Mouse (Mus musculus) urinary bladder, postnatal 4 days (tissue): ENCODE data around the gene Eif3b.
A peak's percentile ranks its signal among the peaks of the same experiment; 100 is the strongest.
"Not testable (repeated sequence)": the region's sequence is repeated elsewhere in the genome, so short reads cannot be mapped to it uniquely, and the experiment has no call there.

Experiments used
- DNase-seq, 2 experiments: peaks; one replicate each; pipeline ENCODE4 v3.0.0; 2021 to 2022; ENCODE audit warnings: low spot score in 2 of 2

The Eif3b gene

DNA sequence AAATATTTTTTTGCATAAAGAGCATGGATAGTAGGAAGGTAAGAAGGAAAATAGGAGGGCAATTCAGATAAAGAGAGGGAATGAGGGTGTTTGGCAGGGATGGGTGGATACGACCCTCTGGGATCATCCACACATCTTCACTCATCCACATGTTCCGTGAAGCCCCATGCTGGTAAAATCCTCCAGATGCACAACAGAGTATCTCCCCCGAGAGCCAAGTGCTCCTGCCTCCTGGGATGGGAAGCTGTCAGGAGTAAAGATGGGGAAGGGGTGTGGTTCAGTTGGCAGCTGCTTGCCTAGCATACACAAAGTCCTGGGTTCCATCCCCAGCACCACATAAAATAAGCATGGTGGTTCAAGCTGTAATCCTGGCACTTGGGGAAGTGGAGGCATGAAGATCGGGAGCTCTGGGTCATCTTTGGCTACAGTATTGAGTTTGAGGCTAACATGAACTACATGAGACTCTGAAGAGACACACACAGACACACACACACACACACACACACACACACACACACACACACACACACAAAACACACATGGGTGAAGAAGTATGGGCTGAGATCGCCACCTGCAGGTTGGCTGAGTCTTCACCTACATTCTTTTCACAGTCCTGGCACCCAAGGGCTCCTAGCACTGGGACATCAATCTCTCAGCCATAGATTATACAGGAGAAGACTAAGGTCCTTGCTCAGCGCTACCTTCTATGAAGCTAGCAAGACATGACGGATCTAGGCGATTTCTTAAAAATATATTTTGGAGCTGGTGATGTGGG, 22.8 kb upstream of the Eif3b start:
- no peak for DNase-seq

DNA sequence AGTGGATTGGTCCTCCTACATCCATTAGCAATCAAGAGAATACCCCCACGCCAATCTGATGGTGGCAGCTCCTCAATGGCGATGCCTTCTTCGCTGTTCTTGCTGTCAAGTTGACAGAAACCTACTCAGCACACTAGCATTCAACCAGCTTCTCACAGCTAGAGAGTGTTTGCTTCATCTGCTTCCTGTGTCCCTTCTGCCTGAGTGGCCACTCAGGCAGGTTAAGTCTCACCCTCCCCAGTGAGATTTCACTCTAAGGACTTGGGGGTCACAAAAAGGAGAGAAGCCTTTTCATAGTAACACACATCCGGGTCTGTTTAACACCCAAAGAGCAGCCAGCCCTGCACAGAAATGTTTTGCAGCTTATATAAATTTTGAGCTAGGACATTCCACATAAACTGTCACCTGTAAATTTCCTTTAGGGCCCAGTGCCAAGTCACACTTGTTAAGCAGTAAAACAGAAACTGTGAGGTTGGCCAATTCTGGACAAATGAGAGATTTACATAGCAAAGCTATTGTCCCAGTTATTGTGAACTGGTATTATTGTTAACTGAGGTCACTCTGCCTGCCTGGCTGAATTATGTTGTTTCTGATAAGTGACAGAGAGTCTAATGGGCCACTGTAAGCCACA, 16.4 kb upstream of the Eif3b start:
- DNase-seq = no peak

DNA sequence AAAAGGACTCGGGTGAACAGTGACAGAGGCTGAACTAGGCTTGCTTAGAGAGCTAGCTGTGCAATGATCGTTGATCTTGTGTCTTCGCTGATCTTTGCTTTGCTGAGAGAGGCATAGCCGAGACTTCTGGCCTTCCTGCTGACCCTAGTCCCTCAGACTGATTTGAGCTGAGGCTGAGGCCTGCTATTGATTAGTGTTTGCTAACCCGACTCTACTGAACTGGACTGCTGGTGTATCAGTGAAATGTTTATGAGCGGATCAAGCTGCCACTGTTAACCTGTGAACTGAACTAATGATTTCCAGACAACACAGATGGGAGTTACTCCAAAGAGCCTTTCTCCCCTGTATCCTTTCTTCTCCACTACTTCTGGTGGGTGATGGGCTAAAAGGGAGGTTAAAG, 14.0 kb upstream of the Eif3b start:
- no peak for DNase-seq

DNA sequence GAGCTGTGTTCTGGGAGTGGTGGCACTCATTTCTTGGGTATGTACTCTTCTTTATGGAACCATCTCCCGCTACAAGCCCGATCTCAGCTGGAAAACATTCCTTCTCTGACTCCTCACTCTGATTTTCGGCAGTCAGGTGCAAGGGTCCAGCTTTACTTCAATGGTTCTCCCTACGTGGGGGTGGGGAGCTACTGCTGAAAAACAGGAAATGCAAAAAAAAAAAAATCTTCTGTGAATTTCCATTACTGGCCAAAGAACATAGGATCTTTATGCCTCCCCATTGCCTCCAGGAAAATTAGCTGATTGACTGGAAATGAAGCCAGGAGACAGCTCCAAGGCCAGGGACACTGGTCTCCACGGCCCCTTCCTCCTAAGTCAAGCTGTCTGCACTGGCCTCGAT, 12.5 kb upstream of the Eif3b start:
- no peak for DNase-seq

DNA sequence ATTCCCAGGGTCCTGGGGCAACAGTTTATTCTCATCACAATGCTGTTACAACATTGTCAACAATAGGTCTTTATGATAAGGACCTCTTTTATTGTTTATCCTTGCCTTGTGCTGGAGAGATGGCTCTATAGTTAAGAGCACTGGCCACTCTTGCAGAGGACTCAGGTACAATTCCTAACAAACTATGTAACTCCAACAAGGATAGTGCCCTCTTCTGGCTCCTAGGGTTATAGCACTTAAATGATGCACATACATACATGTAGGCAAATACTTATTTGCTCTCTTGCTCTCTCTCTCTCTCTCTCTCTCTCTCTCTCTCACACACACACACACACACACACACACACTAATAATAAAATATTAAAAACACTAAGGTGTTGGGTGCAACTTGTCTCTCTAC, 10.3 kb upstream of the Eif3b start:
- DNase-seq = no peak

DNA sequence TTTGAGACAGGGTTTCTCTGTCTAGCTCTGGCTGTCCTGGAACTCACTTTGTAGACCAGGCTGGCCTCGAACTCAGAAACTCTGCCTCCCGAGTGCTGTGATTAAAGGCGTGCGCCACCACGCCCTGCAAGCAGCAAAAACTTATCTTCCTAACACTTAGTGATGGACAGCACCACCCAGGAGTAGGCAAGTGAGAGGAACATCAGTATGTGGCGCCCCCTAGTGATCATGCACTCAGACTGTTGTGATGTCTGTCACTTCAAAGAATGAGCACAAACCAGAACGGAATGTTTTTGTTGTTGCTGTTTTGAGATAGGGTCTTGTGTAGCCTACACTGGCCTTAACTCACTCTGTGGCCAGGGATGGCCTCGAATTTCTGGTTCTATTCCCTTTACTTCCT, 7.8 kb upstream of the Eif3b start:
- DNase-seq = peak in 1 of 2 experiments; percentile 63

DNA sequence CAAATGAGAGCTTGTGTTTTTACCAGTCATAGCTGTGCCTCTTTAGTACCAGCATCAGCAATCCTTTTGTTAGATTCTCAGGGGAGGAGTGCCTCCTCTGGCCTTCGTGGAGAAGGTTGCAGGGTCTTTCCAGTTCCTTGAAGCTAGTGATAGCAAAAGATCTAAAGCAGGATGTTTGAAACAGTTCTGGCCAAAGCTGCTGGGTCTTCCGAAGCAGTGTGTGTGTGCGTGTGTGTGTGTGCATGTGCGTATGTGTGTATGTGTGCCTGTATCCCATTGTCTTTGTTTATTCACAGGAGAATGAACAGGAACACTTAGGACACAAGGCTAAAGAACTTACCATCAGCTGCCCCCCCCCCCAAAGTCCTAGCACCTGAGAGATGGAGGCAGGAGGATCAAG, 4.5 kb upstream of the Eif3b start:
- no peak for DNase-seq

DNA sequence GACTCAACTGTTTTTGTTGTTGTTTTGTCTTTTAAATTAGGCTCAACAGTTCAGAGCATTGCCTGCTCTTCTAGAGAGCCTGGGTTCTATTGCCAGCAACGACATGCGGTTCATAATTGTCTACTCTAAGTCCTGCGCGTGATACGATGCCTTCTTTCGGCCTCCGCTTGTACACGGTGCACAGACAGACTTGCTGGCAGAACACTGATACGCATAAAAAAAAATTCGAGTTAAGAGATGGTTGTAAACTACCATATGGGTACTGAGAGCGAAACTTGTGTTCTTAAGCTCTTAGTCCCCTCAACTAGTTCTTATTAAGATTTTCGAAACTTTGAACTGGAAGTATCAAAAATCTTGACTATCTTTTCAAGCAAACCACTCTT, 1.0 kb upstream of the Eif3b start:
- DNase-seq = no peak

DNA sequence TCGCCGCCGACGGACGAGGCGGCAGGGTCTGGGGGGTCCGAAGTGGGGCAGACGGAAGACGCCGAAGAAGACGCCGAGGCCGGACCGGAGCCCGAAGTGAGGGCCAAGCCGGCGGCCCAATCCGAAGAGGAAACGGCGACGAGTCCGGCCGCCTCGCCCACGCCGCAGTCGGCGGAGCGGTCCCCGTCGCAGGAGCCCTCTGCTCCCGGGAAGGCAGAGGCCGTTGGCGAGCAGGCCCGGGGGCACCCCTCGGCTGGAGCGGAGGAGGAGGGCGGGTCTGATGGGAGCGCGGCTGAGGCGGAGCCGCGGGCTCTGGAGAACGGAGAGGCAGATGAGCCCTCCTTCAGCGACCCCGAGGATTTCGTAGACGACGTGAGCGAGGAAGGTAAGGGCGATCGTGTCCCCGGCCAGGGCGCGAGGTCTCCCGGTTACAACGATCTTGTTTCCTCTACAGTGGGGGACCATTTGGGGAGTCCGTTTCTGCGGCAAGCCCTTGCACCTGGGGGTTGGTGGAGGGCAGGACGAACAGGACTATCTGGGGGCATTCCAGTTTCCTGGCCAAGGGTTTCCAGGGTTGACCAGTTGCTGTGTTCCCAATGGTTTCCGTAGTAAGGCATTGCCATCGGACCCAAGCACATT, 433 bp downstream of the Eif3b start:
- peak in 1 of 2 experiments; percentile 32 for DNase-seq

DNA sequence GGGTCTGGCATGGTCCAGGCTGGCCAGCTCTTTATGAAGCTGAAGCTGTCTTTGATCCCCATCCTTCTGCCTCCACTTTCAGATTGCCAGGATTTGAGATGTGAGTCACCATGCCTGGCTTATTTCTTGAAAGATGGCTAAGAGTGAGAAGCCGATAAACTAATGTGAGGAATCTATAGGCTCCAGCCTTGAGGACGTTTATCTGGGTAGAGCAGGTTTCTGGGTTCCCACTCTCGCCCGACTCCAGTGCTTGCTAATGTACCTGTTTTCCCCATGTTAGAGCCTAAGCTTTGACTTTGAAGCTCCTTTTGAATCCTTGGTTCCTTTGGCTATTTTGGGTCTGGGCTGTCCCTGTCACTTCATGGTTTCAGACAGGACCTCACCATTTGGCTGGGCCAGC, 1.5 kb downstream of the Eif3b start:
- DNase-seq = no peak

DNA sequence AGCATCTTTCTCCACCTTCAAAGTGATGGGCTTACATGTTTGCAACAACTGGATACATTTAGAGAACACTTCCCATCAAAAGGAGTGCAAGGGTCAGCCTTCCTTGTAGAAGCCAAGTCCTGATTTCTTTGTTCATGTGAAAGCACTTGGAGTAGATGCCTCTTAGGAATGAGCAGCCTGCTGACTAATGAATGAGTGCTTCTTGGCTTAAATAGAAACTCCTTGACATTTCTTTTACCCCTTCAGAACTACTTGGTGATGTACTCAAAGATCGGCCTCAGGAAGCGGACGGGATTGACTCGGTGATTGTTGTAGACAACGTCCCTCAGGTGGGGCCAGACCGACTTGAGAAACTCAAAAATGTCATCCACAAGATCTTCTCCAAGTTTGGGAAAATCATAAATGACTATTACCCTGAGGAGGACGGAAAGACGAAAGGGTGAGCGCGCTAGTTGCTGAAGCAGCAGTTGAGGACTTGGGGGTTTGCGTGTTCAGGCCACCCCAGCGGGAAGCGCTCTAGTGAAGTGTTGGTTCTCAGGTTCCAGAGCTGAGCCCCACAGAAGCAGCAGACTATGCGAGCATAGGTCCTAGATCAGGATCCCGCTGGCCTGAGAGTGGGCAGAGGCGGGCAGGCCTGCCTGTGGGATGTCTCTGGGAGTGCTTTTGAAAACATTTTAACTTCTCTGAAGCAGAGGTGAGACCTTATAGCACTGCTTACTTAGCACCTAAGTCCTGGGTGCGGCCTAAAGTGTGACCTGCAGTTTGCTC, 6.1 kb downstream of the Eif3b start:
- DNase-seq = no peak

DNA sequence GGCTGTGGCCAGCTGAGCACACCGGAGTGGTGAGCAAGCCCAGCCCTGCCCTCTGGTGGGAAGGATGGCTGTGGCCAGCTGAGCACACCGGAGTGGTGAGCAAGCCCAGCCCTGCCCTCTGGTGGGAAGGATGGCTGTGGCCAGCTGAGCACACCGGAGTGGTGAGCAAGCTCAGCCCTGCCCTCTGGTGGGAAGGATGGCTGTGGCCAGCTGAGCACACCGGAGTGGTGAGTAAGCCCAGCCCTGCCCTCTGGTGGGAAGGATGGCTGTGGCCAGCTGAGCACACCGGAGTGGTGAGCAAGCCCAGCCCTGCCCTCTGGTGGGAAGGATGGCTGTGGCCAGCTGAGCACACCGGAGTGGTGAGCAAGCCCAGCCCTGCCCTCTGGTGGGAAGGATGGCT, 20.0 kb downstream of the Eif3b start:
- DNase-seq = not testable (repeated sequence)

DNA sequence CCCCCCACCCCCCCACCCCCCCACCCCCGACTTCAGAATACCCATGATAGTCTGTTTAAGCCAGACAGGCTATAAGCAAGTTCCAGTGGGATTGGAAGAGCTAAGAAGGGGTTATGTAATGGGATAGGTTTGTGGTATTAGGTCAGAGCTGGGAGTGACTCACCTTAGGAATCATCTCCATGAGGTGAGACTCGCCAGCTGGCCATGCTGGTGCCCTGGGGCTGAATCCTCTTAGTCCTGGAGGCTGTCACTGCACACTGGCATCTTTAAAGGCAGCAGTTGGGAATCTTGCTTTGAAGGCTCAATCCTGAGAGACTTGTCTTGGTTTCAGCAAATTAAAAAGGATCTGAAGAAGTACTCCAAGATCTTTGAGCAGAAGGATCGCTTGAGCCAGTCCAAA, 22.3 kb downstream of the Eif3b start:
- no peak for DNase-seq

DNA sequence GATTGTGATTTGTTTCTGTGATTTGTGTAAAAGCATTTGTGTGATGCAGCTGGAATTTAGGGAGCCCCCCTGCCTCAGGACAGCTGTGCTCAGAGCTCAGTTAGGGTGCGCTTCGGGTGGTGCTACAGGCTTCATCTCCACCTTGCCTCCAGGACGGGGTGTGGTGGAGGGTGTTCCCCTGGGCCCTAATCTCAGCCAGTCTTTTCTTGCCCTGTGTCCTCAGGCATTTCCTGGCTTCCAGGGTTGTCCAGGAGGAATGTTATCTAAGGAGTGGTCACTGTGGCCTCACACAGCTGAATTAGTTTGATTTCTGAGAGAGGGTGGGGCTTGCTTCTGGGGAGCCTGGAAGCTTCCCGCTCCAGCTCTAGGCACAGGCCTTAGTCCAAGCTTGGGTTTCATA, 24.9 kb downstream of the Eif3b start:
- no peak for DNase-seq

DNA sequence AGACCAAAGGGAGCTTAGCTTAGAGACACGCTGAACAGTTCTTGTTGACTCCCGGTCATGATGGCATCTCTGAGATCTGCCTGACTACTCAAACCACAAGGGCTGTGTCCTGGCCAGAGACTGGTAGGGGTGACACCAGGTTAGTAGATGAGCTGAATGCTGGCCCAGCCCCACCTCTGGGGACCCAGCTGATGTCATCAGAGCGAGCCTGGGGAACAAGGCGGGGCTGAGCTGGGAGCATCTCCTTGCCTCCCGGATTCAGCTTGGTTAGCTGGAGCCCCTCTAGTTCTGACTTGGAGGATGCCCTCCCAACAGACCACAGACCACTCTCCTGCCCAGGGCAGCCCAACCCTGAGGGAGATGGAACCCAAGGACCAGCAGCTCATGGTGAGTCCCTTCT, 26.2 kb downstream of the Eif3b start, which contains the start of gene Gm4869:
TSS of gene Gm4869 (plus strand) at position 301 of the 400 bp plus-strand sequence.
- no peak for DNase-seq

DNA sequence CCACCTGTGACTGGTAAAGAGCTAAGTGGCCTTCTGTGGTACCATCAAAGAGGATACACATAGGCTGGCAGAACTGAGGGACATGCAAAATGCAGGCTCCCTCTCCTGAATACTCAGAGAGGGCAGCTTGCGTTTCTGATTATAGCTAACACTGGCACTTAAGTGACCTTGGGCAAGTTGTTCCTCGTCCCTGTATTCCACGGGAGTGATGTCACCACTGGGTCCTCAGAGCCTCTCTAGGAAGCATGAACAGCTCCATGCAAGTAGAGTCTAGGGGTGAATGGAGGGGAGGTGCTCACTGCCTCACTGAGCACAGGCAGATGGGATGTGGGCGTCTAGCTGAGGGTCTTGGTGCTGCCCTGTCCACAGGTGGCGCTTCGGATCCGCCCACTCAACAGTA, 26.9 kb downstream of the Eif3b start:
- DNase-seq = no peak

DNA sequence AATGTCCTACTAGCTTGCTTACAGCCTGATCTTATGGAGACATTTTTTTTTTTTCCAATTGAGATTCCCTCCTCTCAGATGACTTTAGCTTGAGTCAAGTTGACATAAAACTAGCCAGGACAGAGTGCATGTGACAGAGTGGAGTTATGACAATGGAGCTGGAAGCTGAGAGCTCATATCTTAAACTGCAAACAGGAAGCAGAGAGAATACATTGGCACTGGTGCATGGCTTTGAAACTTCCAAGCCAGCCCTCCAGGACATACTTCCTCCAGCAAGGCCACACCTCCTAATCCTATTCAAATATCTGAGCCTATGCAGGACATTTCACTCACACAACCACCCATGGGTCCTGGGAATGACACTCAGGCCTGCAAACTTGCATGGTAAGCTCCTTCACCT, 35.4 kb downstream of the Eif3b start:
- no peak for DNase-seq

DNA sequence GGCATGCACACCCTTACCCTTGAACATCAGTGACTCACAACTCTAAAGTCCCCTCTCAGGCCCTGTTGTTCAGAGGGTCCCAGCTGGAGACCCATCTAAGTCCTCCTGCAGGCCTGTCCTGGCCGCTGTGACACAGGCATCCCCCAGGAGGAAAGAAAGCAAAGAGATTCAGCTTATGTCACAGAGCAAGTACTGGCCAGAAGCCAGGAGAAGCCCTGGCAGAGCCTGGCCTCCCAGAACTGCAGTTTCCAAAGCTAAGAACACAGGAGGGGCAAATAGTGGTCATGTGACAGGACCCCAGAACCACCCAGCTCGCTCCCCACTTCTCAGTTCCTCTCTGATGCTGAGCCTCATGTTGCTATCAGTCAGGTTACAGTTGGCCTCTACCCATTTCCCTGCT, 36.3 kb downstream of the Eif3b start:
- no peak for DNase-seq

DNA sequence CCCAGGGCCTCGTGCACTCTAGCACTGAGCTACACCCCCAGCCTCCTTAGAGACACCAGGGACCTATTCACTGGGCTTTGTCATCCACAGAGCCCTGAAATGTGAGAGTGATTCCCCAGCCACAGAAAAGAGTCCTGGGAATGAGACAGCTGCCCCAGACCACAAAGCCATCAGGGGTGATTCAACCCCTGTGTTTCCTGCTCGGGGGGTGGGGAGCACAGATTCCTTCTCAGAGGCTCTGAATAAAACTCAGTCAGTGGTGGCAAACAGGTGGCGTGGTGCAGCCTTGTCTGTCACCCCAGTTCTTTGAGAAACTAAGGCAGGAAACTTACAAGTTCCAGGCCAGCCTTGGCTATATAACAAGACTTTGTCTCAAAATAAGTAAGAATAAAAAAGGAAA, 42.3 kb downstream of the Eif3b start:
- no peak for DNase-seq

DNA sequence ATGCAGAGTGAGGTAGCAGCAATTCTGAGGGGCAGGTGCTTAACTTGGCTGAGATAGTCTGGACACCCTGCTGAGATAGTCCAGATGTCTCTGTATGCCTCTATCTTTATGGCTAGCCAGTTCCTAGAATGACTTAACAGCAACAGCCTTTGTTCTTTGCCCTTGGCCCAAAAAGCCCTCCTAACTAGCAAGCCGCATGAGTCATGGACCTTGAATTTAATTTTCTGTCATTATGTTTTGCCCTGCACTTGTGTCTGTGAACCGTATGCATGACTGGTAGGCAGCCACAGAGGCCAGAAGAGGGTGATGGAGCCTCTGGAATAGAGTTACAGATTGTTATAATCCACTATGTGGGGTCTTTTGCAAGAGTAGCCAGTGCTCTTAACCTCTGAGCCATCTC, 44.0 kb downstream of the Eif3b start:
- not testable (repeated sequence) for DNase-seq

DNA sequence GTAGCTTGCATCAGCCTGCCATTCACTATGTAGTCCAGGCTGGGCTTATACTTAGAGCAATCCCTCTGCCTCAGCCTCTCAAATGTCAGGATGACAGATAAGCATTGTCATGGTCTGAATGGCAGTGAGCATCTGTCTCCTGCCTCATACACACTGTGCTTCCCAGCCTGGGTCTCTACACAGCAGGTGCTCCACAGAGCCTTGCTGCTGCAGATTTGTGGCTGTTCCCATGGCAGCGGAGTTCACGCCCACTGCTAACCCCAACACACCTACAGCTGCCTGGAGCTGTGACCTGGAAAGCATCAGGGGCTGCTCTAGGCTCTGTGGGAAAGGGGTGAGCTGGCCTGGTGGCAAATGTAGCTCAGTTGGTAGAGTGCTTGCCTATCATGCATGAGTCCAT, 45.8 kb downstream of the Eif3b start:
- DNase-seq = no peak

DNA sequence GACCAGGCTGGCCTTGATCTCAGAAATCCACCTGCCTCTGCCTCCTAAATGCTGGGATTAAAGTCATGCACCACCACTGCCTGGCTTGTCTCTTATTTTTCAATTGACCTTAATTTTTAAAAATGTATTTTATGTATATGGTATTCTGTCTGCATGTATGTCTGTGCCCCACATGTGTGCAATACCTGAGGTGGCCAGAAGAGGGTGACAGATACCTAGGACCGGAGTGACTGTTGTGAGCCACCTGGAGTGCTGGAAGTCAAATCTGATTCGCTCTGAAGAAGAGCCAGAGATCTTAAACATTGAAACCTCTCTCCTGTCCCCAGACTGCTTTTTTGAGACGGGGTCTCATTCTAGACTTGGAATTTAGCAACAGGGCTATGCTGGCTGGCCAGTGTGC, 53.2 kb downstream of the Eif3b start:
- no peak for DNase-seq
